Mouse (Mus musculus): ENCODE measurements around the gene Gstm1. TPM values are rescaled to one million over a fixed set of nuclear protein-coding genes. Genes with fewer than 3 reads are reported as not detected.
"Not testable (repeated sequence)": the region's sequence is repeated elsewhere in the genome, so short reads cannot be mapped to it uniquely, and the experiment has no call there.

Gstm1 gene
- polyA plus RNA-seq, 1 experiment from 2014 or later, result 265 TPM

- Histone ChIP-seq H3K4me1 (replicated peaks) (peaks cover 6% of the 10 kb centered on the region; the same call in 1 of the 2 replicates), H3K36me3 (no peaks in the 10 kb centered on the region), H3K4me2 (no peak overlapping the region), H3K27me3 (no peaks in the 10 kb centered on the region), H3K9ac (no peak overlapping the region), H3K4me3 (replicated peaks) (no peak overlapping the region), H3K27ac (no peak overlapping the region), H3K9me3 (replicated peaks) (no peaks in the 10 kb centered on the region)
- 47% methylated on average over 5 of the region's 5 CpGs for WGBS (ENCODE audit: insufficient replicate concordance)
- ATAC-seq (ENCODE audit: low read depth) (no peak), DNase-seq (no peak)
Measured at GRCm38 (mm10) chr3:107984471-107984870, 33.3 kb downstream of the Gstm1 start.

DNA sequence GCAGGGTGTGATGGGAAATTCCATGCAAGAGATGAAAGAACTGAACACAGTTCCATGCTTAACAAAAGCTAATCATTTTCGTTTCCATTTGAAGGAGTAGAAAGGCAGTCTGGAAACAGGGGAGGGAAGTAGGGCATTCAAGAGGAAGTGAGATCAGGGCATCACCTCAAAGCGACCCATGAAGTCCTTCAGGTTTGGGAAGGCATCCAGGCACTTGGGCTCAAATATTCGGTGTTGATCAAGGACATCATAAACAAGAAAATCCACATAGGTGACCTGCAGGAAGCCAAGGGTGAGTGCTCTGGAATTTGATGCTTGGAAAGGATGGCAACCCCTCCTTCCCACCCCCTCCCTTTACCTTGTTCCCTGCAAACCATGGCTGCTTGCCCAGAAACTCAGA, 34.0 kb downstream of the Gstm1 start:
- 38% methylated on average over 3 of the region's 3 CpGs for WGBS (ENCODE audit: insufficient replicate concordance)
- H3K4me2 ChIP-seq, result no peak overlapping the region
- H3K36me3 ChIP-seq, result no peaks in the 10 kb centered on the region
- no peak overlapping the region for H3K4me3 ChIP-seq (replicated peaks)
- no peaks in the 10 kb centered on the region for H3K9me3 ChIP-seq (replicated peaks)
- no peak overlapping the region for H3K27ac ChIP-seq
- DNase-seq (no peak), ATAC-seq (ENCODE audit: low read depth) (no peak)
- no peak overlapping the region for H3K9ac ChIP-seq
- H3K4me1 ChIP-seq (replicated peaks), result peaks cover 6% of the 10 kb centered on the region; the same call in 1 of the 2 replicates
- no peaks in the 10 kb centered on the region for H3K27me3 ChIP-seq

DNA sequence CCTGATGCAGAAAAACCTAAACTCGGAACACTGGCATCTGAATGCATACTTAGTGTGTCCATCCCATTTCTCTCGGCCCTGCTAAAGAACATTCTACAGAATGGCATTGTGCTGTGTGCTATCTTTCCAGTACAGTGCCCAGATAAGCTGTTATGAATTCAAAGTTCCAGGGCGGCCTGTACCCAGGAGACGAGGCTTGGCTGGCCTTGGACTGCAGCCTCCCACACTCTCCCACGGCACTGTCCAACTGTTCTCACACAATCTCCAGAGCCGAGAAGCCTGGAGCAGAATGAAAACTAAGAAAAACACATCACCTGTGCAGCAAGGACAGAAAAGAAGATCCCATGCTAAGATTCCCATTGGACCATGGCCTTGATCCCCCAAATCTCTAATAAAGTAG, 35.0 kb downstream of the Gstm1 start:
- no peak overlapping the region for H3K27ac ChIP-seq
- H3K36me3 ChIP-seq, result no peaks in the 10 kb centered on the region
- H3K4me1 ChIP-seq (replicated peaks), result peaks cover 7% of the 10 kb centered on the region; the same call in 1 of the 2 replicates
- no peaks in the 10 kb centered on the region for H3K9me3 ChIP-seq (replicated peaks)
- no peaks in the 10 kb centered on the region for H3K27me3 ChIP-seq
- H3K9ac ChIP-seq, result no peak overlapping the region
- no peak overlapping the region for H3K4me2 ChIP-seq
- no peak overlapping the region for H3K4me3 ChIP-seq (replicated peaks)
- no peak for DNase-seq
- ATAC-seq (ENCODE audit: low read depth), result no peak
- 46% methylated on average over 6 of the region's 6 CpGs for WGBS (ENCODE audit: insufficient replicate concordance)

GRCm38 (mm10) chr3:107981261-107981660, 36.5 kb downstream of the Gstm1 start:
- Histone ChIP-seq H3K9ac (no peak overlapping the region), H3K4me1 (replicated peaks) (peaks cover 12% of the 10 kb centered on the region; the same call in 1 of the 2 replicates), H3K4me2 (no peak overlapping the region), H3K36me3 (no peaks in the 10 kb centered on the region), H3K4me3 (replicated peaks) (no peak overlapping the region), H3K27ac (no peak overlapping the region), H3K9me3 (replicated peaks) (no peaks in the 10 kb centered on the region), H3K27me3 (no peaks in the 10 kb centered on the region)
- no peak for ATAC-seq (ENCODE audit: low read depth)
- 53% methylated on average over 3 of the region's 3 CpGs for WGBS (ENCODE audit: insufficient replicate concordance)
- DNase-seq, result no peak

GRCm38 (mm10) chr3:107977691-107978090, 40.1 kb downstream of the Gstm1 start:
- Histone ChIP-seq H3K4me2 (no peak overlapping the region), H3K4me3 (replicated peaks) (no peak overlapping the region), H3K4me1 (replicated peaks) (peaks cover 12% of the 10 kb centered on the region), H3K27me3 (no peaks in the 10 kb centered on the region), H3K27ac (no peak overlapping the region), H3K36me3 (no peaks in the 10 kb centered on the region), H3K9ac (no peak overlapping the region), H3K9me3 (replicated peaks) (no peaks in the 10 kb centered on the region)
- no peak for DNase-seq
- ATAC-seq (ENCODE audit: low read depth), result 0 out of 2 replicates have a peak, but pooled peaks have one; percentile 48
- 44% methylated on average over 3 of the region's 3 CpGs for WGBS (ENCODE audit: insufficient replicate concordance)

- Histone ChIP-seq H3K27ac (no peak overlapping the region), H3K9me3 (replicated peaks) (no peaks in the 10 kb centered on the region), H3K9ac (no peak overlapping the region), H3K4me2 (no peak overlapping the region), H3K27me3 (no peaks in the 10 kb centered on the region), H3K4me1 (replicated peaks) (peaks cover 9% of the 10 kb centered on the region), H3K4me3 (replicated peaks) (no peak overlapping the region), H3K36me3 (no peaks in the 10 kb centered on the region)
- ATAC-seq (ENCODE audit: low read depth) (no peak), DNase-seq (no peak)
- WGBS (ENCODE audit: insufficient replicate concordance), result 78% methylated on average over 1 of the region's 1 CpGs
Measured at GRCm38 (mm10) chr3:107974237-107974636, 43.5 kb downstream of the Gstm1 start.

DNA sequence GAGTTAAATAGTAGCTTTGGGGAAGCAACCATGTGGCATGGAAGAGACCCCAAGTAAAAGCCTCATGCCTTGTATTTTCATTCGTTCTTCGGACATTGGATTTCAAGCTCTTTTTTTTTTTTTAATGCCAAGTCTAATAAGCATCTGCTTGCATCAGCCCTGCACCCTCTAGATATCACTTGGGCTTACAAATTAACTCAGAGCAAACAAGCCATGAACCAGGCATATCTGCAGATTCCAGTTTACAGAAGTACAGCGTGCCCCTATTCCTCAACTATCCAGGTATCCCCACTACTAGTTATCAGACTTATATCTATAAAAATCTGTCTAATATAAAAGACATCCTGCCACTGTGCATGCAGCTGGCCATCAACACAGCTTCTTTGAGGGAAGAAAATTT, 45.7 kb downstream of the Gstm1 start:
- no peak overlapping the region for H3K4me3 ChIP-seq (replicated peaks)
- no peak for ATAC-seq (ENCODE audit: low read depth)
- 65% methylated on average over 3 of the region's 3 CpGs for WGBS (ENCODE audit: insufficient replicate concordance)
- H3K4me2 ChIP-seq, result no peak overlapping the region
- no peaks in the 10 kb centered on the region for H3K9me3 ChIP-seq (replicated peaks)
- DNase-seq, result no peak
- H3K27ac ChIP-seq, result no peak overlapping the region
- H3K36me3 ChIP-seq, result no peaks in the 10 kb centered on the region
- no peak overlapping the region for H3K9ac ChIP-seq
- peaks cover 4% of the 10 kb centered on the region for H3K4me1 ChIP-seq (replicated peaks)
- H3K27me3 ChIP-seq, result no peaks in the 10 kb centered on the region

DNA sequence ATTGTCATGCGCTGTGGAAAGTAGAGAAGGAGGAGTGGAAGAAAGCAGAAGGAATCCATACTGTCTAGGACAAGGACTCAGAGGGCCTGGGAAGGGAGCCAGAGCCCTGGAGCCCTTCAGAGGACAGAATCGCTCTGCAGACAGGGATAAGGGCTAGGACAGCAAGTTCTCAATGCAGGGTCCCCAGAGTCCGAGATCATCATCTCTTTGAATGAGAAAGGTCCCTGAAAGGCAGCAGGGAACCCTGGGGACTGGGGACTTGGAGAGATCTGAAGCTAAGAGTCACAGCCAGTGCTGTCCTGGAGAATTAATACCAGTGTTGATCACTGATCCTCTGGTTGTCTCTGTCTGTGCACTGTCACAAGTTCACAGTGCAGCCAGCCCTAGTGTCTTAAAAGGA, 46.7 kb downstream of the Gstm1 start:
- H3K9me3 ChIP-seq (replicated peaks); H3K4me3 ChIP-seq (replicated peaks); H3K4me1 ChIP-seq (replicated peaks); H3K27me3 ChIP-seq; ATAC-seq (ENCODE audit: low read depth); H3K27ac ChIP-seq; H3K9ac ChIP-seq; H3K36me3 ChIP-seq; H3K4me2 ChIP-seq; DNase-seq: not testable (repeated sequence)
- 39% methylated on average over 3 of the region's 3 CpGs for WGBS (ENCODE audit: insufficient replicate concordance)

DNA sequence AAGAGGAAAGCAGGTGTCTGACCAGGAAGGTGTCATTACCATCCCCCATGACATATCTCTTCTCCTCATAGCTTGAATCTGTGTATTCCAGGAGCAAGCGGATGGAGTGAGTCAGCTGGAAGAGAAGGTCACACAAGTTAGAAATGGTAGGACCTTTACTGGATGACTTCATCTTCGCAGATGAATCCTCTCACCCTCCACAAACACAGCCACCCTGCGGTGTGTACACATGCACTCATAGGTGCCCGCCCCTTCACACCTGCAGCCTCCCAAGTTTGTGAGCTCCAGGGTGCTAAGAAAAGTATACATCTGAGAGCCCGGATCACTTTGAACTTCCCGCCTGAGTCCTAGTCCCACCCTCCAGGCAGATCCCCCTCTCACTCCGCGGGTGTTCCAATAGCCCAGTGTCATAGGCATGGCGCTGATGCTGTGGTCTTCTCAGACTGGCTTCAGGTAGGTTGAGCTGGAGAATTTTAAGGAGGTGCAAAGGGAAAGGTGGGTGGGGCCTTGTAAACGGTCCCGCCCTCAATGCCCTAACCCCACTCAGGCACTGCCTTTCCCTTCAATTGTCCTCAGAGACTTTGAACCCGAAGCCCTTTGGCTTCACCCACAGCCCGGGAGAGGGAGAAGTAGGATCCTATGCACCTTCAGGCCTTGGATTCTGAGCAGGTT, 48.9 kb downstream of the Gstm1 start, which contains the start of gene Gstm3:
Gene Gstm3, minus strand, starts transcription at position 560 of the 672 bp plus-strand sequence.
- DNase-seq, result no peak
- no peak within 1 kb of the TSS for H3K4me3 ChIP-seq (replicated peaks)
- peak; percentile 21; the same call in 1 of the 2 replicates for ATAC-seq (ENCODE audit: low read depth)
- no peaks in the 10 kb centered on the region for H3K9me3 ChIP-seq (replicated peaks)
- H3K27ac ChIP-seq, result no peak within 1 kb of the TSS
- no peak within 1 kb of the TSS for H3K4me2 ChIP-seq
- peaks cover 18% of the 10 kb centered on the region for H3K4me1 ChIP-seq (replicated peaks)
- 50% methylated on average over 13 of the region's 13 CpGs for WGBS (ENCODE audit: insufficient replicate concordance)
- H3K36me3 ChIP-seq, result no peaks in the 10 kb centered on the region
- H3K9ac ChIP-seq, result no peak within 1 kb of the TSS
- no peaks in the 10 kb centered on the region for H3K27me3 ChIP-seq

- Histone ChIP-seq H3K4me3 (replicated peaks) (no peak overlapping the region), H3K36me3 (no peaks in the 10 kb centered on the region), H3K4me2 (no peak overlapping the region), H3K4me1 (replicated peaks) (peaks cover 17% of the 10 kb centered on the region), H3K27me3 (no peaks in the 10 kb centered on the region), H3K9ac (no peak overlapping the region), H3K9me3 (replicated peaks) (no peaks in the 10 kb centered on the region), H3K27ac (no peak overlapping the region)
- WGBS (ENCODE audit: insufficient replicate concordance), result 75% methylated on average over 5 of the region's 5 CpGs
- no peak for ATAC-seq (ENCODE audit: low read depth)
- no peak for DNase-seq
Measured at GRCm38 (mm10) chr3:107966631-107967030, 51.1 kb downstream of the Gstm1 start.

GRCm38 (mm10) chr3:107965592-107965991, 52.2 kb downstream of the Gstm1 start:
- Histone ChIP-seq H3K4me2 (no peak overlapping the region), H3K9ac (no peak overlapping the region), H3K4me1 (replicated peaks) (peaks cover 17% of the 10 kb centered on the region), H3K9me3 (replicated peaks) (no peaks in the 10 kb centered on the region), H3K36me3 (no peaks in the 10 kb centered on the region), H3K27me3 (no peaks in the 10 kb centered on the region), H3K27ac (no peak overlapping the region), H3K4me3 (replicated peaks) (no peak overlapping the region)
- no peak for ATAC-seq (ENCODE audit: low read depth)
- 53% methylated on average over 1 of the region's 1 CpGs for WGBS (ENCODE audit: insufficient replicate concordance)
- no peak for DNase-seq
